Mouse (Mus musculus): Measurements from ENCODE around the gene Anapc4.

The Anapc4 gene

DNA sequence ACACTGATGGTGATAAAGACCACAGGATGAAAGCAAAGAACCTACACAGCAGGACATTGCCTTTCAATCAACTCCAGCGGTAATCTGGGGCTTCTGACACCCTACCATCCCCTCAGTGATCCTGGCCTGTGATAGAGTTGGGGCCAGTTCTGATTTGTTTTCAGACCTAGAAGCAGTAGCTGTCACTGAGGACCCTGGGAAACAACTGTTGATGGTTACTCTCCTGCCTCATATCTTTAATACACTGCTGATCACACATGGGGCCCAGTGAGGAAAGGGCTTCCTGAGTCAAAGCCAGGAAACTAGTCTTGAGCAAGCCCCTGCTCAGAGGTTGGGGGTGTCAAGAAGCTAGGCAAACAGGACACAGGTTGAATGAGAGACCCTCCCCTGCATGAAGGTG, 37.6 kb downstream of the Anapc4 start:
- DNase-seq: no peak

DNA sequence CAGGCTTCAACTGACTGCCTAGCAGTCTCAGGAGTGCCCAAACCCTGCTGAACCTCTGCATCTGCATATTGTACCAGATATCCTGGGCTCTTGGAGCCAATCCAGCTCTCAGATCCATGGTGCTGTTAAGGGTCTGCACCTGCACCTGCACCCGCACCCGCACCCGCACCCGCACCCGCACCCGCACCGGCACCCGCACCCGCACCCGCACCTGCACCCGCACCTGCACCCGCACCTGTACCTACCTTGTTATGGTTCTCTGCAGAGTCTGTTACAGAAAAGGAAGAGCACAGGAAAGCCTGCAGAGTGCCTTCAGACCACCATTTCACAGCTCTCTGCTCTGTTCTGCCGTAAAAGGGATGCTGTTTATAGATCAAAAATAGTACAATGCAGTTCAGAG, 38.2 kb downstream of the Anapc4 start:
- peak; percentile 43 to 61 for DNase-seq

DNA sequence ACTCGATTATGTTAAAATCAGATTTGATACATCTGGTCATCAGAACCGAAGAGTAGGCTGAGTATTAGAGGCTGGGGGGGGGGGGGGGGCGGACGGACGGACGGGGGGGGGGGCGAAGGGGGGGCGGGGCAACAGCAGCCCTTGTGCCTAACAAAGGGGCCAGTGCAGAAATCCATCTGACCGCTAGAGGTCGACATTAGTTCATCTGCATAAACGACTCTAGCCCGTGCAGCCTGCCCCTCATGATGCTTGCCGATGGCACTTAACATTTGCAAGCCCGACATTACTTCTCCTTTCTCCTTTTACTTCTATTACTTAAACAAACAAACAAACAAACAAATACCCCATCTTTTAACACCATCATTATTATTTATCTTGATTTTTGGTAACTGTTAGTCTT, 45.0 kb downstream of the Anapc4 start:
- DNase-seq: peak; percentile 57 to 60

DNA sequence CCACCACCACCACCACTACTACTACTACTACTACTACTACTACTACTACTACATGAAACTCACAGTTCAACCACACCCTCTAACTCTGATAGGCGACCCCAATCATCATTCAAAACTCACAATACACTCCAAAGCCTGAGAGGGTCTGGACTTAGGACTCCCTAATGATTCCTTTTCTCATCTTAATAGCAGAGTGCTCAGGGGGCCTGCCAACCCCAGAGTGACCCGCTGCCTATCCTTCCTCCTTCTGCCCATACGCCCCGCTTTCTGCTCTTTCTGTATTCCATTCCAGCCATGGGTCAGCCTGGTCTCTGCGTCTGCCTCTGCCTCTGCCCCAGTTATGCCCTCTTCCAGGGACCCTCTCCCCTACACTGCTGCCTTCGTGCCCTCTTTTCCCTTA, 46.1 kb downstream of the Anapc4 start:
- no peak for DNase-seq

DNA sequence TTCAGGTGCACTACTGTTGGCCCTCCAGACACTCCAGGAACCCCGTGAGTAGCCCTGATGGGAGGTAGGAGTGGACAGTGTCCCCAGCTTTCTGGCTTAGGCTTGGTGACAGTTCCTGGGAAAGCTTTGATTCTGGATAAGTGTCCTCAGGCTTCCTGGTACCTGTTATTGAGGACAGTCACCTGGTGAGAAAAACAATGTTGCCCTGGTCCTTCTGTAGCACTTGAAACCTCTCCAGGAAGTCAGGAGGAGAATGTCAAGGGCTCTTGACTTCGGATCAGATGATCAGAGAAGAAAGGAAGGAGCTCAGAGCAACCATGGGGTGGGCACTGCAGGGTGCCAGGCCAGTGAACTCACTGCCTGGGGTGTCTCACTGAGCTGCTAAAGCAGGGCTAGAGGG, 48.6 kb downstream of the Anapc4 start:
- no peak for DNase-seq

DNA sequence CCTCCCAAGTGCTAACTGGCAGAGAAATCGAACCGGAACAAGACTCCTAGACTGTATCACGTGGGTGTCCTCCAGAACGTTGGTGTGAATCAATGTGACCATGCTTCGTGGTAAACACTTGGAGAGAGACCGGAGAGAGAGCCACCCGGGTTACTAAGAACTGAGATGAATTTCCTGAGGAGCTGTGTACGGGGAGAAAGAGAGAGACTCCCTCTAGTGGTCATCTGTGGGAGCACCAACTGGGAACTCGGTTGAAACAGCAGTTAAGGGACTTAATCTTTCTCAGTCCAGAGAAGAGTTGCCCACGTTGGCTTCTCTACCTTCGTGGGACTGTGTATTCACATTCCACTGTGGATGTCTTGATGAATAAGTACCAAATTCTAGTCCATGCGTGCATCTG, 53.3 kb downstream of the Anapc4 start:
- peak; percentile 48 to 62 for DNase-seq

DNA sequence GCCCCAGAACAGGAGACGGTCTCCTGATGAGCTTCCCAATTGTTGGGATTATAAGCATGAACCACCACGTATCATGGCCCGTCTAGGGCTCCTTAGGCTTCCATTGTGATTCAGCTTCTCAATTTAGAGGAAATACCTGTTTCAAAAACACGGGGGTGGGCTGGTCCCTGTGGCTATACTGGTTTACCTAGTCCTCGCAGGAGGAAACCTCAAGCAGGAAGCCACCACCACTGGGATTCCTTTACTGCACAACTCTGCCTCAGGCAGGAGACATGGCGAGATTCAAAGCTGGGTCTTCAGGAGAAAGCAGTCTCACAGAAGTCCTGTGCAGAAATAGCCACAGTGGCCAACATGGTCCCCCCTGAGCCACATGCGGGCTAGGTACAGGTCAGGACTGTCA, 56.1 kb downstream of the Anapc4 start:
- DNase-seq: no peak

DNA sequence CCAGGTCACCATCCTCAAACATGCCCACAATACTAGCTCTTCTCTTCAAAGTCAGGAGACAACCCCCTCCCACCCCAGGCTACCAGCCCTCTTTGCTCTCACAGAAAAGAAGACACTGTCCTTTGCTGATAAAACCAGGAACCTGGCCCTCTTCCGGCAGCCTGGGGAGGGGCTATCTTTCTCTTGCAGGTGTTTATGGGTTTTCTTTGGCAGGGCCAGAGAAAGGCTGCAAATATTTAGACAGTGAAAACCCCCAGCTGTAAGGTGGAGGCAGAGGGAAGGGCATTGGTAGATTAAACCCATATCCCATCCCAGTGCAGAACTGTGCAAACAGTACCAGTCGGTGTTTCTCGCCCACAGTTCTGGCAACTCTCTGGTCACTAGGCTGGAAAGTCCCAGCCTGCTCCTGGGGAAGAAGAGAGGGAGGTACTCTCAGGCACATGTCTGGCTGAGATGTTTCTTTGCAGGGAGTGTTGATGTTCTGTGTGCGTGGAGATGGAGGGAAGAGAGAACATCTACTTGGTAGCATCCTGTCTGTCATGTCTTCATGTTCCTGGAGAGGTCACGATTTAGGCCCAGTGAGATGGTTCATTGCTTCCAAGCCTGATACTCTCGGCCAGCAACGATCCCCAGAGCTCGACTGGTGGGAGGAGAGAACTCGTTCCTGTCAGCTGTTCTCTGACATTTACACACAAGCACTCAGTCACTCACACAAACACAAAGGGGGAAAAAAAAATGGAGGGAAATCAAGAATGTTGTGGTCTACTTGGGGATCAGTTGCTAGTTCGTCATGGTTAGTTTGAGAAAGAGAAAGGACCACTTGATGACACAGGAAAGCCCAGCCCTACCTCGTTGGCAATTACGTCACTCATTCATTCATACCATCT, 58.4 kb downstream of the Anapc4 start:
- no peak for DNase-seq

DNA sequence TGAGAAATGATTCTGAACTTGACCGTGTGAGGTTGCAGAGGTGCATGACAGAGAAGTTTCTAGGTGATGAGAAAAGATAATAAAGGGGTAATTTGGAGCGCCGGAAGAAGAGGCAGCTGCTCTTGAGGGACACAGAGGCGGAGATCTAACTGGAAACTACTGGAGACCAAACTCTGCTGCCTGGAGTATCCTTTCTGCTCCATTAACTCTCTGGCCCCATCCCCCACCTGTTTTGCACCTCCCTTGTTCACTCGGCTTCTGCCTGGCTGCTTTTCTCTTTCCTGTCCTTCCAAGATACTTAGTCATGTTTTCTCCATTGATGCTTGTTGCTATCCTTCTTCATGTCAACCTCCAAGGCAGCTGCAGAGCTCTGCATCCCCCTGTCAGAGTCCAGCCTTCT, 60.1 kb downstream of the Anapc4 start:
- DNase-seq: no peak

DNA sequence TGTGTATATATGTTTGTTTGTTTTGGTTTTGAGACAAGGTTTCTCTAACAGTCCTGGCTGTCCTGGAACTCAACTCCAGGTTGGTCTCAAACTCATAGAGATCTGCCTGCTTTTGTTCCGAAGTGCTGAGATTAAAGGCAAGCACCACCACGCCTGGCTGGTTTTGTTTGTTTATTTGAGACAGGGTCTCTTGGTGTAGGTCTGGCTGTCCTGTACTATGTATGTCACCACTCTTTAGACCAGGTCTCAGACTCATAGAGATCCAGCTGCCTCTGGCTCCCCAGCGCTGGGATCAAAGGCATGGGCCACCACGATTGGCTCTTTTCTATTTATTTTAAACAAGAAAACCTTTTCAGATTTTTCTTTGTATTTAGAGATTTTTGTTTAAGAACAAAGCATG, 70.4 kb downstream of the Anapc4 start:
- DNase-seq: no peak

DNA sequence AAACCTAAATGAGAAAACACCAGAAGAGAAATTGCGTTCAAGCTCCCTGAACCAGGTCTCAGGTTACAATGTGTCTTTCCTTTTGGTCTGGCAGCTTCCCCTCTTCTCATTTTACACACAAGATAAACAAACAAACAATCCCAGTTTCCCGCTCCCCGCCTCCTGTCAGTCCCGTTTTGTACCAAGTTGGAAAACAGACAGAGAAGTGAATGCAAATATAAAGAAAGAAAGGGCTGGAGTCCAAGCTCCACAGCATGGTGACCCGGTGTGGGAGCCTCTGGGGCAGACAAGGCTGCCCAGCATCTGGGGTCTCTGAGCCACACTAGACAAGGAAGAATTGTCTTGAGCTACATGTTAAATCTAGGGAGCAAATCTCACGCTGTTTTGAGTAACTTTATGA, 70.9 kb downstream of the Anapc4 start:
- DNase-seq: no peak

DNA sequence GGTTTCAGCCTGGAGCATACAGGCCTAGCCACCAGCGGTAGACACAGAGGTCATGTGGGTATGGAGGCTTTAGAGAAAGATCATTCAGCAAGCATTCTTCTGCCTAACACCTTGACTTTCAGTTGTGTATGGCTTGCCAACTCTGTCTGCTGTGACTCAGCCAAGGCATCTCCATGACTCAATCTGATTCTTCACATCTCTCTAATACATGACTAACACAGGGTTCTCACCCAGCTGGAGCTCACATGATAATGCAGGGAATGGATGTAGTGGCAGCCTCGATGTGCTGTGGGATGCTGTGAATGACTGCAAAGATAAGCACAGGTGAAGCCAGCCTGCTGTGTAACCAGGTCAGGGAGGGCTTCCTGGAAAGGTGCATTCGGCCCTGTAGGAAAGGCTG, 74.4 kb downstream of the Anapc4 start:
- no peak for DNase-seq

DNA sequence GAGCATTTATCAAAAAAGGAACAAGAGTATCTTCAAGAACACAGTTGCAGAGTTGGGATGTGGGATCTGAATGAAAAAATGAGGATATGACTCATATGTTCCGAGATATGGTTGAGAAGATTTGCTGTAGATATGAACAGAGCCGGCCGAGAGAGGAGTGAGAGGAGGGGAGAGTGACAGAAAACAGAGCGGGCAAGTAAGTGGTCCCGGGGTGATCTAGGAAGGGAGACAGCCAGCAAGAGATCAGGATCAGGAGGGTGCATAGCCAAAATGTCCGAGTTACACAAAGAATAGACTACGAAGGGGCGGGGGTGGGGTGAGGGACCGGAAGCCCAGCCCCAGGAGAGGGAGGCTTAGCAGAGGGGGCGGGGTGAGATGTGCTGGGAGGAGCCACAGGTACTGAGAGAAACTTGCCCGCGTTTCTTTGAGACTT, 76.4 kb downstream of the Anapc4 start:
- peak; percentile 44 to 56 for DNase-seq

DNA sequence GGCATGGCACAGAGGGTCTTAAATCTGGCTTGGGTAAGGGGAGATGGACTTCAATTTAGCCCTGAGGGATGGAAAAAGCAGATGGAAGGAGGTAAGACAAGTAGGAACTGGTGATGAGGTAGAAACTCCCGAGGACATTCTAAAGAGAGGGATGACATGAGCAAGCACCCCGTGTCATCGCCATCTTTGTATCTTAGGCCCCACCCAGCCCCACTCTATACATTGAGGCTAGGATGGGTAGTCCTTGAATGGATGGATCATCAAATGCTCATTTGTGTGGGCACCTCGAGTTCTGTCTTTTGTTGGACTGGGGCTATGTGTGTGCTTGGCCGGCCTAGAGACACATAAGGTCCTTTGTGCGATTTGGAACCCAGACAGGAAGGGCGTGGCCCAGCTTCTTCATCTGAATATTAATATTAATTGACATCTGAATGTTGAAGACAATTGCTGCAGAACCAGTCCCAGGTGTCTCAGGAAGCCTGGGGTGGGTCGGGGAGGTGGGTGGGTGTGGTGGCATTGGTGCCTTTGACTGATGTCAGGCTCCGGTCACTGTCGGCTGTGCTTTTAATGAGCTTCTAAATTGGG, 77.6 kb downstream of the Anapc4 start:
- DNase-seq: no peak

DNA sequence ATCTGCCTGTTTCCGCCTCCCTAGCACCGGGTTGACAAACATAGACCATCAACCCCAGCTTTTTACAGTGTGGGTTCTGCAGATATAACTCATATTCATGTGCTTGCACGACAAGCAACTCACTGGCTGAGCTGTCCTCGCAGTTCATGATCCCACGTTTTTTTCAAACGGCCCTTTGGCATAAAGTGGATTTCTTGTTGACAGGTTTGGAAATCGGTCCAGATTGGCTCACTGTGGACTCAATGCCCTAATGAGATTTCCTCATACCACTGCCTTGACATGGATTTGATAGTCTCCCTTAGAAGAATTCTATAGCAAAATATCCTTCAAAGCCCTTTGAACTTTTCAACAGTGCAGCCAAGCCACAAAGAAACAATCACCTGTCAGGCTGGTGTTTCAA, 79.9 kb downstream of the Anapc4 start:
- no peak for DNase-seq

DNA sequence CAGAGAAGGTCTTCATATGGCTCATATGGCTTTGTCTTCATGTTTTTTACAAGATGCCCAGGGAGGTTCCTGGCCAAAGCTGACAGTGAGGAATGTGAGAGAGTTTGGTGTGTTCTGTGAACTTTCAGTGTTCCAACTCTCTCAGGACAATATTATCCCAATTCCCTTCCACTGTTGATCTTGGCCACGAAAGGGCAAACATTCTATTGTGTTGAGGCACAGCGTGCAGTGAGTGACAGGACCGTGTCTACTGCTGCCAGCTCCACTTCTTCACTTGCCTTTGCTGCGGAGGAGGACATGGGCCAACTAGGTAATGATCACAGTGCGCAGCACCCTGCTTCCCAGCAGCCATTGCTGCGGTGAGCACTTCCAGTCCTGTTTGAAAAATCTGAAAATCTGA, 82.4 kb downstream of the Anapc4 start:
- DNase-seq: no peak

Measured in thymus, postnatal 36 days (tissue).